Mouse (Mus musculus): Measurements from ENCODE around the gene Spc24. TPM values are rescaled to one million over a fixed set of nuclear protein-coding genes. Genes with fewer than 3 reads are reported as not detected.

Gene Spc24
- total RNA-seq, 2 experiments from 2014 or later = 1.1 to 2.5 TPM

GRCm38 (mm10) chr9:21723377-21724146 is 36.5 kb downstream of the Spc24 start, which contains the start of gene Ldlr:
Gene Ldlr, plus strand, starts transcription at chr9:21723483.
- peak; percentile 54 to 66 for DNase-seq (ENCODE audit: extremely low spot score in 1 of 2, low spot score in 1 of 2)

DNA sequence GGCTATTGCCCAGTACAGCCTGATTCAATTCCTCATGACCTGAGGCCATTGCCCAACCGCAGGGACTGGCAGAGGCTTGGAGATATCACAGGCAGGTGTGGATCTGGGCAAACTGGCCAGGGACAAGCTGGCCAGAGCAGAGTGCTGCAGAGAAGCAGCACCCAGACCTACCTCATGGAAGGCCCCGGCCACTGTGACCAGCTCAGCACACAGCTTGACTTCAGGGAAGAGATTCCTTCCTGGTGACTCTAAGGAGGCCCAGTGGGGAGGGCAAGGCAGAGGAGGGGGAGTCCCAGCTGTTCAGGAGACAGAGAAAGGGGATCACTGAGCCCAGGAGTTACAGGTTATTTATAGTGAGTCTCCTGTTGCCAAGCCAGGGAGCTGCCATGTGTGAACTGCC is 39.1 kb downstream of the Spc24 start:
- no peak for DNase-seq (ENCODE audit: extremely low spot score in 1 of 2, low spot score in 1 of 2)

- no peak for DNase-seq (ENCODE audit: extremely low spot score in 1 of 2, low spot score in 1 of 2)
These were observed 43.1 kb downstream of the Spc24 start for GRCm38 (mm10) chr9:21717015-21717414.

GRCm38 (mm10) chr9:21715298-21715697 is 44.8 kb downstream of the Spc24 start:
- DNase-seq (ENCODE audit: extremely low spot score in 1 of 2, low spot score in 1 of 2) = no peak

DNA sequence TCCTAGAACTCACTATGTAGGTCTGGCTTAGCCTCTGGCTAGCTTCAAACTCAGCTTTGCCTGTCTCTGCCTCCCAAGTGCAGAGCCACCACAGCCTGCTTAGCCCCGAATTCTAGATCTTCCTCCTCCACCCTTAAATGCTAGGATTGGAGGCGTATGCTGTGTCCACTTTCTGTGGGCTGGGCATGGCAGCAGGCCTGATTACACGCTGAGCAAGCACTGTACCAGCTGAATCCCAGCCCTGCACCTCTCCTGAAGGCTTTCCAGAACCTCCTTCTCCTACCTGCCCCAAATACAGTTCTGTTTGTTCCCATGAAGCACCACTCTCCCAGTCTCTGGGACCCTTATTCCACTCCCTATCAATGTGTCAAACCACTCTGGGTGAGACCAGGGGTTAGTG is 50.8 kb downstream of the Spc24 start:
- DNase-seq (ENCODE audit: extremely low spot score in 1 of 2, low spot score in 1 of 2) = no peak

- no peak for DNase-seq (ENCODE audit: extremely low spot score in 1 of 2, low spot score in 1 of 2)
These were observed 53.4 kb downstream of the Spc24 start for GRCm38 (mm10) chr9:21706586-21707265.

DNA sequence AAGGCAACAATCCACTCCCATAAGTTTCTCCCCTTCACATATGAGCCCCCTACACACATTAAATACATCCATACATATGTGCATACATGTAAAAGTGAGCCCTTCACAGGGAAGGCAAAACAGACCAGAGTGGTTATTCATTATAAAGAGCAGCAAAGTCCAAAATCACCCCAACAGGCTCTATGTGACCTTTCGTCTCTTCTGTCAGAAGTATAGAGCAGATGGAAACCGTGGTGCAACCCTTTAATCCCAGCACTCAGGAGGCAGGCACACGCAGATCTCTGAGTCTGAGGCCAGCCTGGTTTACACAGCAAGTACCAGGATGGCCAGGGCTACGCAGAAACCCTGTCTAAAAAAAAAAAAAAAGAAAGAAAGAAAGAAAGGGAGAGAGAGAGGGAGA is 54.0 kb downstream of the Spc24 start:
- DNase-seq (ENCODE audit: extremely low spot score in 1 of 2, low spot score in 1 of 2) = no peak

Small RNAs within 50 kb of the gene (microRNA-seq; reads per million reads assigned to microRNA genes)
- 7.4 to 9.0 reads per million in 2 experiments for gene Mir7083

Other genes with a start within 250 kb of the Spc24 start
- under 1 TPM; 0.47 to 0.61 TPM for gene AB124611, start 234.1 kb downstream of the Spc24 start, total RNA-seq (2021)
- 10 to 100 TPM; 70.0 to 78.1 TPM for gene Carm1, start 213.4 kb downstream of the Spc24 start, total RNA-seq (2021)
- gene Timm29, start 167.6 kb downstream of the Spc24 start, total RNA-seq (2021) = 10 to 100 TPM; 50.3 to 57.5 TPM
- 10 to 100 TPM; 17.5 to 18.3 TPM for gene Yipf2, start 167.5 kb downstream of the Spc24 start, total RNA-seq (2021)
- gene Smarca4, start 144.1 kb downstream of the Spc24 start, total RNA-seq (2021) = 100 to 1,000 TPM; 115 to 122 TPM
- 10 to 100 TPM; 20.5 to 20.7 TPM for gene Ldlr, start 36.8 kb downstream of the Spc24 start, total RNA-seq (2021)
- 1 to 10 TPM; 6.3 to 7.4 TPM for gene Kank2, start 38.4 kb upstream of the Spc24 start, total RNA-seq (2021)
- gene Angptl8, start 75.2 kb upstream of the Spc24 start, total RNA-seq (2021) = not detected
- 10 to 100 TPM; 13.1 to 18.4 TPM for gene Dock6, start 92.3 kb upstream of the Spc24 start, total RNA-seq (2021)
- 10 to 100 TPM; 19.5 to 24.0 TPM for gene Rab3d, start 157.9 kb upstream of the Spc24 start, total RNA-seq (2021)
- gene Ccdc159, start 167.2 kb upstream of the Spc24 start, total RNA-seq (2021) = 10 to 100 TPM; 13.2 to 18.5 TPM
- 10 to 100 TPM; 40.2 to 45.0 TPM for gene Tmem205, start 167.3 kb upstream of the Spc24 start, total RNA-seq (2021)
- 100 to 1,000 TPM; 334 to 345 TPM for gene Plppr2, start 176.7 kb upstream of the Spc24 start, total RNA-seq (2021)
- gene Swsap1, start 195.5 kb upstream of the Spc24 start, total RNA-seq (2021) = 10 to 100 TPM; 14.7 to 16.0 TPM
- gene Epor, start 203.2 kb upstream of the Spc24 start, total RNA-seq (2021) = 1 to 10 TPM; 7.3 to 9.5 TPM
- 1 to 10 TPM; 1.5 to 1.9 TPM for gene Rgl3, start 229.1 kb upstream of the Spc24 start, total RNA-seq (2021)
- gene Ccdc151, start 242.3 kb upstream of the Spc24 start, total RNA-seq (2021) = 1 to 10 TPM; 7.0 to 7.6 TPM
- 100 to 1,000 TPM; 107 to 108 TPM for gene Prkcsh, start 242.5 kb upstream of the Spc24 start, total RNA-seq (2021)